Mouse (Mus musculus) midbrain, postnatal 0 days (tissue): ENCODE data around the gene Gm21860. TPM values are rescaled to one million over a fixed set of nuclear protein-coding genes. Genes with fewer than 3 reads are reported as not detected.
"Not testable (repeated sequence)": the region's sequence is repeated elsewhere in the genome, so short reads cannot be mapped to it uniquely, and the experiment has no call there.

Experiments used
- ATAC-seq: fragments of 200-750 bp; cut with Nextera tagmentation; 2 replicates; pipeline ENCODE4 v1.8.0; 2017; ENCODE audit warnings: moderate number of reproducible peaks, mild to moderate bottlenecking, moderate TSS enrichment, moderate library complexity; ENCODE audit not compliant: low FRiP score
- DNase-seq: peaks from one replicate; pipeline ENCODE4 v3.0.0-alpha.2; 2015; ENCODE audit warnings: low spot score
- H3K27ac ChIP-seq: fragments of 300-500 bp; sonication (generic); 2 replicates; pipeline ENCODE4 v1.5.1; 2014; ENCODE audit warnings: low read depth, mild to moderate bottlenecking, low read length, mixed read lengths
- H3K27me3 ChIP-seq: fragments of 300-500 bp; sonication (generic); 2 replicates; pipeline ENCODE4 v1.6.1; 2014; ENCODE audit warnings: low read length, control low read depth, mixed read lengths; ENCODE audit not compliant: insufficient read depth
- H3K36me3 ChIP-seq: fragments of 300-500 bp; sonication (generic); 2 replicates; pipeline ENCODE4 v1.6.1; 2014; ENCODE audit warnings: low read length, control low read depth, mixed read lengths; ENCODE audit not compliant: insufficient read depth
- H3K4me1 ChIP-seq: fragments of 300-500 bp; sonication (generic); 2 replicates; pipeline ENCODE4 v1.6.1; 2014; ENCODE audit warnings: mild to moderate bottlenecking, control low read depth, antibody characterized with exemption, low read length, mixed read lengths; ENCODE audit not compliant: insufficient read depth
- H3K4me2 ChIP-seq: fragments of 300-500 bp; sonication (generic); 2 replicates; pipeline ENCODE4 v1.6.1; 2014; ENCODE audit warnings: low read depth, mild to moderate bottlenecking, low read length, mixed read lengths; ENCODE audit not compliant: poor library complexity, severe bottlenecking
- H3K4me3 ChIP-seq: fragments of 300-500 bp; sonication (generic); 2 replicates; pipeline ENCODE4 v1.5.1; 2014; ENCODE audit warnings: low read depth, mild to moderate bottlenecking, low read length, moderate library complexity
- H3K9ac ChIP-seq: fragments of 300-500 bp; sonication (generic); replicated peaks from 2 replicates; pipeline ENCODE4 v1.6.1; 2014; ENCODE audit warnings: mild to moderate bottlenecking, low read length, moderate library complexity, mixed read lengths; ENCODE audit not compliant: poor library complexity, severe bottlenecking
- H3K9me3 ChIP-seq: fragments of 300-500 bp; sonication (generic); 2 replicates; pipeline ENCODE4 v1.6.1; 2016; ENCODE audit warnings: low read length, control low read depth
- WGBS: fragments of 180-500 bp; shearing (Covaris S2); extraction: QIAGEN DNeasy Blood & Tissue Kit; methylation state at CpG from one replicate; pipeline ENCODE4 v1.1.7; 2014; 5-methylcytosine and 5-hydroxymethylcytosine counted together
- polyA plus RNA-seq: library from polyadenylated mRNA; unstranded; fragments of >200 nt; fragmentation: Nextera tagmentation; extraction: Ambion mirVana; gene quantifications from 2 replicates; pipeline ENCODE4 v1.2.1, GENCODE M21; 2015
- total RNA-seq: library from RNA; depleted of rRNA; stranded (reverse); fragments of >200 nt; gene quantifications from 2 replicates; pipeline ENCODE4 v1.2.3, GENCODE M21; 2014; rRNA removed

Gm21860 gene
- total and polyA plus RNA-seq, 2 experiments from 2014 or later, result not detected

DNA sequence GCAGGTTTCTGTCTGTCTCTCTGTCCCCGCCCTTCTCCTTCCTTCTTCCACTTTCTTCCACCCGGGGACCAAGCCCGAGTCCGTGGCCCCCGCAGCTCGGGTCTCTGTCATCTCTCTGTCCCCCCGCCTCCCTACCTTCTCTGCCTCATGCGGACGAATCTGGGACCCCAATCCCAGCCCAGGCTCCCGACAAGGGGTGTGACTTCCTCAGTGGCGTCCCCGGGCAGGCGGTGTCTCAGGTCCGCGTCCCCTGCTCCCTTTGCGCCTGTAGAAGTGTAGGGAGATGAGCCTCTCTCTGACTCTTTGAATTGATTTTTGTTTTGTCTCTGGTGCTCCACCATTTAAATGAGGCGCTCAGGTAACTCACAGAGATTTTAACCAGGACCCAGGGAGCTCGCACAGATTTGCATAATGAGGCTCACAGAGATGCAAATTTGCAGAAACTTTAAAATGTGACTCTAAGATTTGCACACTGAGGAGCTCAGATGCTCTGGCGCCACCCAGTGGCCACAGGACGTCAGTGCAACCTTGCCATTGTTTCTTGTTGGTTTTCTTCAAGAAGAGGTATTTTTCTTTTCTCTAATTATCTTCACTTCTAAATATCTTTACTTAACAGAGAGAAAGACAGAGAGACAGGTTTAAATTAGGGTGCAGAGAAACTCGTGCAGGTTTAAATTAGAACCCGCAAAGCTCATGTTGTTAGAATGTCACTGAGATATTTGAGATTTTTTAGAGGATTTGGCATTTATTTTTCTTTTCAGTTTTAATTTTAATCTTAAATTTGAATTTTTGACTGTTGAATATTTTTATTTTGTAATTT lies 35.8 kb downstream of the Gm21860 start:
- DNase-seq, result not testable (repeated sequence)

DNA sequence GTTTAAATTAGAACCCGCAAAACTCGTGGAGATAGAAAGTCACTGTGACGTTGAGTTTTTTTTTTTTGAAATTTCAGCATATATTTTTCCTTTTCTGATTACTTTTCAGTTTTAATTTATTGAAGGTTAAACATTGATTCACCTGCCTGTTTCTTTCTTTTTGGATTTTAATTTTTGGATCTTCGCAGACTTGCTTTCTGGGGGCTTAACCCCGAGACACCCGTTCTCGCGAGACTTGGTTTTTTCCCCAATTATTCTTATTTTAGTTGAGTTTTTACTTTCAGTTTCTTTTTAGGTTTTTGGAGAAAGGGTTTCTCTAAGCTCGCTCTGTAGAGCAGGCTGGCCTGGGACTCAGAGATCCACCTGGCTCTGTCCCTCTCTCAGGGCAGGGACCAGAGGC lies 36.6 kb downstream of the Gm21860 start:
- 84% methylated on average over 9 of the region's 9 CpGs for WGBS
- H3K4me1 ChIP-seq, H3K4me3 ChIP-seq, ATAC-seq, H3K9me3 ChIP-seq, H3K9ac ChIP-seq, H3K4me2 ChIP-seq, H3K27me3 ChIP-seq, H3K36me3 ChIP-seq, DNase-seq, H3K27ac ChIP-seq: not testable (repeated sequence)

More for the DNA sequence above, 35.8 kb downstream of the Gm21860 start:
- not testable (repeated sequence) for H3K27ac ChIP-seq, H3K9me3 ChIP-seq, H3K4me3 ChIP-seq, H3K9ac ChIP-seq, H3K27me3 ChIP-seq, H3K36me3 ChIP-seq, H3K4me1 ChIP-seq, H3K4me2 ChIP-seq
- WGBS, result 69% methylated on average over 15 of the region's 22 CpGs
- peak; percentile 78 for ATAC-seq

DNA sequence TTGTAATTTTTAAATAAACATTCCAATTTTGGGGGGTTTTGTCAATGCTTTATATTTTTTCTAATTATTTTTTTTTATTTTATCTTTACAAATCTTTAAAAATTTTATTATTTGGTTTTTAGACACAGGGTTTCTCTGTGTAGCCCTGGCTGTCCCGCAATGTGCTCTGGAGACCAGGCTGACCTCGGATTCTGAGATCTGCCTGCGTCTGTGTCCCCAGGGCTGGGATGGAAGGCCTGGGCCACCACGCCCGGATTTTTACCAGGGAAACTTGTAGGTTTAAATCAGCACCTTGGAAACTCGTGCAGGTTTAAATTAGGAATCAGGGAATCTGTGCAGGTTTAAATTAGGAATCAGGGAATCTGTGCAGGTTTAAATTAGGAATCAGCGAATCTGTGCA lies 37.1 kb downstream of the Gm21860 start:
- H3K4me2 ChIP-seq, H3K4me1 ChIP-seq, H3K9me3 ChIP-seq, H3K27me3 ChIP-seq, H3K9ac ChIP-seq, H3K36me3 ChIP-seq, H3K4me3 ChIP-seq, DNase-seq, H3K27ac ChIP-seq, ATAC-seq: not testable (repeated sequence)
- 63% methylated on average over 7 of the region's 7 CpGs for WGBS

Other genes with a start within 250 kb of the Gm21860 start
- gene Gm47283, start 29.9 kb upstream of the Gm21860 start, total RNA-seq, result not detected in 2 replicates
- gene Gm47283, start 29.9 kb upstream of the Gm21860 start, polyA plus RNA-seq, result not detected in 2 replicates
- not detected in 2 replicates for gene Gm21748, start 84.4 kb upstream of the Gm21860 start, total RNA-seq
- gene Gm21748, start 84.4 kb upstream of the Gm21860 start, polyA plus RNA-seq, result not detected in 2 replicates